Mouse (Mus musculus): ENCODE measurements around the gene Edar. TPM values are rescaled to one million over a fixed set of nuclear protein-coding genes. Genes with fewer than 3 reads are reported as not detected.

Gene Edar
- polyA plus RNA-seq, 1 experiment from 2014 or later = 0.22 TPM

DNA sequence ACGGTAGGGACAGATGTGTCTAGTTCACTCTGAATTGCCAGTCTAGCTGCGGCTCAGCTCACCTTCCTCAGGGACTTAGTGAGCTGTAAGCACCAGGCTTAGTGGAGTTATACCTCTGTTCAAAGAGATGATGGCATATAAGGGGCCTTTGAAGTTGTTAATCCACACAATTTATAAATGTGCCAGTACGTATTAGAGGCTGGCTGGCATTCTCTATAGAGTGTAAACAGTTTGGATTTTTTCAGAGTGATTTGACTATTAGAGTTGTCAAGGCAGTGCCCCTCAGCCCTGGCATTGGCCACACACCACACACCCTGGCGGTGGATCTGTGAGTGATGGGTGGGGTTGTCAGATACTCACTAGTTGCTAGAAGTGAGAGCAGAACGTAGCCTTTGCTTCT is 58.9 kb downstream of the Edar start:
- H3K4me2 ChIP-seq = no peak overlapping the region
- no peak overlapping the region for H3K27ac ChIP-seq
- H3K9me3 ChIP-seq (replicated peaks) = no peaks in the 10 kb centered on the region
- no peak for ATAC-seq (replicated peaks; ENCODE audit: low FRiP score)
- no peak overlapping the region for H3K9ac ChIP-seq
- H3K4me3 ChIP-seq (replicated peaks) = no peak overlapping the region
- H3K4me1 ChIP-seq = no peaks in the 10 kb centered on the region
- 85% methylated on average over 5 of the region's 5 CpGs for WGBS
- no peaks in the 10 kb centered on the region for H3K27me3 ChIP-seq
- H3K36me3 ChIP-seq = no peaks in the 10 kb centered on the region

DNA sequence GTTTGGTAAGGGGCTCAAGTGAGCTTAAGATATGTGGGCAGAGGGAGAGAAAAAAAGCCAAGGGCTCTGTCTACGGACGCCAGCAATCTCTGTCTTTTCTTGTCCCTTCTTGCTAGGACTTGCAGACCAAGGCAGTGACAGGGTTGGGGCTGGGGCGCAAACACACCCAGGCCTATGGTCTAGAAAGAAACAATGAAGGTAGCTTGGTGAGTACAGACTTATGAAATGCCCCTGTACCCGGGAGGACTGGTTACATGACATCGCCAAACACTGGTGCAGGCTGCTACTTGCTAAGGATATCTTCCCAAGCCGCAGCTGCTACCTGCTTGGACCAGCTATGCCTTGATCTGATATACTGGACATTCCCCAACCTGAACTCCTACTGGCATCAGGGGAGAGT is 60.9 kb downstream of the Edar start:
- ATAC-seq (replicated peaks; ENCODE audit: low FRiP score) = no peak
- no peak overlapping the region for H3K4me2 ChIP-seq
- no peak overlapping the region for H3K4me3 ChIP-seq (replicated peaks)
- H3K4me1 ChIP-seq = no peaks in the 10 kb centered on the region
- H3K27me3 ChIP-seq = no peaks in the 10 kb centered on the region
- H3K27ac ChIP-seq = no peak overlapping the region
- 90% methylated on average over 6 of the region's 6 CpGs for WGBS
- H3K36me3 ChIP-seq = no peaks in the 10 kb centered on the region
- no peak overlapping the region for H3K9ac ChIP-seq
- H3K9me3 ChIP-seq (replicated peaks) = no peaks in the 10 kb centered on the region

DNA sequence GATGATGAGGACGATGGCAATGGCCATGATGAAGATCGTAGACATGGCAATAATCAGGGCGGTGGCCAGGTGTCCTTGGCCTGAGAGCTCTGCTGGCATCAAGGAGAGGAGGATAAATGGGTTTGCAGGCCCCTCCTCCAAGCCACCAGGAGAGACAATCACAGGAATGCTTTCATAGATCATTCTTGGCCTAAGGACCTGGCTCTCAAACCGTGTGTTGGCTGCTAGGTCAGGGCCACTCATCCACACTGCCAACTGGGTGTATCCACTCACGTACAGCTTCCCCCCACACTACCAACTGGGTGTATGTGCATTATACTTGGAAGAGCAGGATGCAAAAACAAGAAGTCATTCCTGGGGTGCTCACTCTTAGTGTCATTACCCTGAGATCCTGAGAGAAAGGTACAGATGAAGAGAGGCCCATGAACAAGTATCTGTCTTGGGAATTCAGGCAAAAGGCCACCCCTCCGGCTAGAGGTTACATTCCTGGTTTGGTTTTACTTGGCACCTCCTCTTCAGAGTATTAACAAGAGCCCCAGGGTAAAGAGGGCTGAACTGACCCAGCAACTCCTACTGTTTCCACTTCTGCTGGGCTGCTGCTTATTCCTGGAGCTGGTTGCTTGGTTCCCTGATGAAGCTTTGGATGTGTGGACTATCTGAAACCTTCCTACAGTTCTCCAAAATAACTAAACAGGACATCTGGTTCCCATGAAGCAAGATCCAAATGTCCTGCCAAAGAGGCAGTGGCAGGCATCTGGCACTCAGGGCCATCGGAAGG is 64.8 kb downstream of the Edar start:
- Histone ChIP-seq H3K27me3 (no peaks in the 10 kb centered on the region), H3K4me3 (replicated peaks) (no peak overlapping the region), H3K9ac (no peak overlapping the region), H3K9me3 (replicated peaks) (no peaks in the 10 kb centered on the region), H3K4me1 (no peaks in the 10 kb centered on the region), H3K27ac (no peak overlapping the region), H3K36me3 (no peaks in the 10 kb centered on the region), H3K4me2 (no peak overlapping the region)
- ATAC-seq (replicated peaks; ENCODE audit: low FRiP score) = no peak
- WGBS = 79% methylated on average over 7 of the region's 7 CpGs

DNA sequence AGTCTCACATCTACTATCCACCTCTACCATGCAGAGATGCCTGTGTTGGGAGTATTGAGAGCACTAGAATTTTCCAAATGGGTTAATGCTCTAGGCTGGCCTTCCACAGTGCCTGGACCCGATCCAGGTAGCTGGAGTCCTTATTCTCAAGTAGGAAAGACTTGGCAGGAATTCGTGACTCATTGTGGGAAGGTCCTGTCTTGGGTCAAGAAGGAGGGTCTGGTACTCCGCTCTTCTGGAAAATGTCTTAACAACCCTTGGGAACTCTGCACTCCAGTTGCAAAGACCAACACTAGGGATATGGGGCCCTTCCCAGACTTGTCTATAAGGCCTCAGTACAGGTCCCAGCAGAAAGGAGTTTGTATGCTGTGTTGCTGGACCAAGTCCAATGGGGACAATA is 66.6 kb downstream of the Edar start:
- H3K27ac ChIP-seq = no peak overlapping the region
- no peaks in the 10 kb centered on the region for H3K27me3 ChIP-seq
- ATAC-seq (replicated peaks; ENCODE audit: low FRiP score) = no peak
- H3K4me2 ChIP-seq = no peak overlapping the region
- WGBS = 80% methylated on average over 3 of the region's 3 CpGs
- no peak overlapping the region for H3K9ac ChIP-seq
- no peaks in the 10 kb centered on the region for H3K9me3 ChIP-seq (replicated peaks)
- no peaks in the 10 kb centered on the region for H3K36me3 ChIP-seq
- no peak overlapping the region for H3K4me3 ChIP-seq (replicated peaks)
- H3K4me1 ChIP-seq = 0 out of 2 replicates have a peak, but pooled peaks cover 9% of the 10 kb centered on the region

DNA sequence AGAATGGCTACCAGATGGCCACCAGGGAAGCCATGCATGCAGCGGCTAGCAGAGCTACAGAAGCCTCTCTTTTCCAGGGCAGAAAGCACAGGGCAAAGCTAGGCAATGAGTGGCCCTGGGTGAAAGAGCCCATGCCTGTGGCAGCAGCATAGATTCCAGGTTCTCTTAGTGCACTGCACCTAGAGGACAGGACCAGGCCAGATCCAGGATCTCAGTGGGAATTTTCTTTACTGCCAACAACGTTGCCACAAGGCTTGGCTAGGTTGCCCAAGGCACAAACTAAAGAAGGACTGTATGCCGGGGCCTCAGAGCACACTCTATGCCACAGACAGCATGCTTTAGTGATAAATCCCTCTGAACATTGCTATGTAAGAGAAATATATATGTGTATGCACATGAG is 69.1 kb downstream of the Edar start:
- WGBS = 91% methylated on average over 3 of the region's 3 CpGs
- Histone ChIP-seq H3K9me3 (replicated peaks) (no peaks in the 10 kb centered on the region), H3K27me3 (no peaks in the 10 kb centered on the region), H3K9ac (no peak overlapping the region), H3K4me2 (no peak overlapping the region), H3K36me3 (no peaks in the 10 kb centered on the region), H3K4me3 (replicated peaks) (no peak overlapping the region), H3K4me1 (0 out of 2 replicates have a peak, but pooled peaks cover 13% of the 10 kb centered on the region), H3K27ac (no peak overlapping the region)
- no peak for ATAC-seq (replicated peaks; ENCODE audit: low FRiP score)

DNA sequence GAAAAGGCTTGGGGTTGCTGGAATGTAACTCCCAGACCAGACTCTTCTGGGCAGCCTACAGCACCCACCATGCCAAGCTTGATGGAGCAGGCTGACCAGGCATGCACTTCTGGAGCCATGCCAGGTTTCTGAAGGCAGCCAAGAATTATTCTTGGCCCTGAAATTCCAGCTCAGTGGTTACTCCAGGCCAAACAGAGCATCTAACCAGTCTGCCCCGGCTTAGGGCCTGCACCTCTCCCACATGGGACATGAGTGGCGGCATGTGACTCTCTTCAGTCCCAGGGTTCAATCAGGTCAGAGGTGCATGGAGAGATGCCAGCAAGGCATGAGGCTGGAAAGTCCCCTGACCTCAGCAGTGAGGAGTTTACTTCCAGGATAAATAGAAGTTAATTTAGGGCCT is 70.7 kb downstream of the Edar start:
- no peak overlapping the region for H3K4me3 ChIP-seq (replicated peaks)
- no peak overlapping the region for H3K4me2 ChIP-seq
- H3K9ac ChIP-seq = no peak overlapping the region
- H3K27ac ChIP-seq = peak overlapping the region; percentile 41
- WGBS = 21% methylated on average over 2 of the region's 2 CpGs
- H3K4me1 ChIP-seq = 0 out of 2 replicates have a peak, but pooled peaks cover 13% of the 10 kb centered on the region
- no peaks in the 10 kb centered on the region for H3K36me3 ChIP-seq
- H3K27me3 ChIP-seq = no peaks in the 10 kb centered on the region
- peak; percentile 87 for ATAC-seq (replicated peaks; ENCODE audit: low FRiP score)
- H3K9me3 ChIP-seq (replicated peaks) = no peaks in the 10 kb centered on the region

DNA sequence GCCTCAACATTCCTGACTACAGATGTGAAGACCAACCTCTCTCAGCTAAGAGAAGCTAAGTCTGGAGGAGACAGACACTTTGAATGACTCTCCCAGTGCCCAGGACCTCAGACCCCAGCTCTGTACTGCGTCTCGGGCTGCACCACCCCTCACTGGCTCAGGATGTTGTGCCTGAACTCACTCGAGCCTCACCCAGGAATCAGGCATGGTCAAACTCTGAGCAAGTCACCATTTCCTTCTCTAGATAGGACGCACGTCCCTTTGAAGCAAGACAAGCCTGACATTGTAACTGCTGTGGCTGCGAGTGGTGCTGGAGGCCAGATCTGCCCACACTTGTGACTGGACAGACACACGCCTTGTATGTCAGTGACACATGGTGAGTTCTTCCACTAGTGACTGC is 73.5 kb downstream of the Edar start:
- H3K27ac ChIP-seq = no peak overlapping the region
- WGBS = 57% methylated on average over 7 of the region's 7 CpGs

DNA sequence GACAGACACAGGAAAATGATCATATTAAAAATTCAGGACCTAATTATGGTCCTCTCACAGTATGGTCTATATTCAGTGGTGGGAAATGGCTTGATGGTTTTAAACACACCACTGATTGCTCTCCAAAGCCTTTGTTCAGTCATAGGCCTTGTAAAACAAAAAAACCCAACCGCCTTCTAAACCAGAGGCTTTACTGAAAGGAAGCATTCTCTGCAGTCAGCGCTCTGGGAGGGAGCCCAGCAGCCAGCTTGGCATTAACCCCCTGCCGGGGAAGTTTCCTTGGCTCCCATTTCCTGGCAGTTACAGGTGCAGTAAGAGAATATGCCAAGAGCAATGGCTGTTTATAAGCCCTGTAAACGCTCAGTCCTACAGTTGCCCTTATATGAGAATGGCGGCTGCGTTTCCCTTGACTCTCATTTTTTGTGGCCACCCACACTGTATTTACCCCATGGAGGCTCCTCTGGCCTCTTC is 74.0 kb downstream of the Edar start:
- no peak overlapping the region for H3K4me2 ChIP-seq
- WGBS = 33% methylated on average over 6 of the region's 6 CpGs
- H3K9ac ChIP-seq = no peak overlapping the region
- H3K27ac ChIP-seq = no peak overlapping the region
- 0 out of 2 replicates have a peak, but pooled peaks cover 13% of the 10 kb centered on the region for H3K4me1 ChIP-seq
- H3K4me3 ChIP-seq (replicated peaks) = no peak overlapping the region
- no peaks in the 10 kb centered on the region for H3K9me3 ChIP-seq (replicated peaks)
- no peak for ATAC-seq (replicated peaks; ENCODE audit: low FRiP score)
- H3K27me3 ChIP-seq = no peaks in the 10 kb centered on the region
- no peaks in the 10 kb centered on the region for H3K36me3 ChIP-seq

More for the DNA sequence above, 73.5 kb downstream of the Edar start:
- H3K9ac ChIP-seq = no peak overlapping the region
- 0 out of 2 replicates have a peak, but pooled peaks cover 13% of the 10 kb centered on the region for H3K4me1 ChIP-seq
- H3K4me3 ChIP-seq (replicated peaks) = no peak overlapping the region
- no peak overlapping the region for H3K4me2 ChIP-seq
- H3K9me3 ChIP-seq (replicated peaks) = no peaks in the 10 kb centered on the region
- ATAC-seq (replicated peaks; ENCODE audit: low FRiP score) = no peak
- H3K27me3 ChIP-seq = no peaks in the 10 kb centered on the region
- no peaks in the 10 kb centered on the region for H3K36me3 ChIP-seq

DNA sequence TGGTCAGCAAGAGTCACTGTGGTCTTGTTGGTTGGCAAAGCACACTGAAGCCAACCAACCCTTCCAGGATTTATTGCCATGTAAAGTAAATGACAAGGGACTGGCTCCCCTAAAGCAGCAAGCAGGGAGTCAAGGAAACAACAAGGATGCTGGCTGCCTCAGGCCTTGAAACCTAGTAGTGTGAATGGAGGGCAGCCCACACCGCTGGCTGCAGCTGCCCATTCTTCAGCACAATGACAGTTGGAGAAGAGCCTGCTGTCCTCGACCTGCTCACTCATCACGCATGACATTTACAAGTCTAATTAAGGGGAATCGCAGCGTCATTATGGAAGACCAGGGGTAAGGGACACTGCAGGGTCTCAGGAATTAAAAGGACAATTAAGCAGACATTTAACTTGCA is 74.5 kb downstream of the Edar start:
- H3K27ac ChIP-seq = no peak overlapping the region
- H3K9me3 ChIP-seq (replicated peaks) = no peaks in the 10 kb centered on the region
- no peak overlapping the region for H3K9ac ChIP-seq
- ATAC-seq (replicated peaks; ENCODE audit: low FRiP score) = no peak
- H3K4me3 ChIP-seq (replicated peaks) = no peak overlapping the region
- WGBS = 10% methylated on average over 5 of the region's 5 CpGs
- H3K4me1 ChIP-seq = 0 out of 2 replicates have a peak, but pooled peaks cover 13% of the 10 kb centered on the region
- no peaks in the 10 kb centered on the region for H3K27me3 ChIP-seq
- H3K36me3 ChIP-seq = no peaks in the 10 kb centered on the region
- H3K4me2 ChIP-seq = no peak overlapping the region

DNA sequence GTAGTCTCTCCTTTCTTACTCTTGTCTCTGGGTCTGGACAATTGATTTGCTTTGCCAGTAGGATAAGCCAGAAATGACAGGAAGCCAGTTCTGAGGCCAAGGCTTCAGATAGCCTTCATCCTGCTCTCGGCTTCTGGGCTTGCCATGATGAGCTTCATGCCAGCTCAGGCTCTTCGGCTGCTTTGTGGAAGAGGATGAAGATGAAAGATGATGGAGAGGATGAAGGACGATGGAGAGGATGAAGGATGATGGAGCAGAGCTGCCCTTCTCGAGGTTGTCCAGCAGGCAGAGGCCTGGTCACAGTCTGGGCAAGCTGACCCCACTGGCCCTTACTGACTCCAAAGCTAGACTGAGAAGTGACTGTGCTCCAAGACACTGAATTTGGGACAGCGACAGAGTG is 75.3 kb downstream of the Edar start:
- no peak overlapping the region for H3K9ac ChIP-seq
- 85% methylated on average over 5 of the region's 5 CpGs for WGBS
- no peak for ATAC-seq (replicated peaks; ENCODE audit: low FRiP score)
- 0 out of 2 replicates have a peak, but pooled peaks cover 9% of the 10 kb centered on the region for H3K4me1 ChIP-seq
- H3K27me3 ChIP-seq = no peaks in the 10 kb centered on the region
- no peak overlapping the region for H3K4me2 ChIP-seq
- no peaks in the 10 kb centered on the region for H3K36me3 ChIP-seq
- H3K27ac ChIP-seq = no peak overlapping the region
- no peak overlapping the region for H3K4me3 ChIP-seq (replicated peaks)
- H3K9me3 ChIP-seq (replicated peaks) = no peaks in the 10 kb centered on the region

DNA sequence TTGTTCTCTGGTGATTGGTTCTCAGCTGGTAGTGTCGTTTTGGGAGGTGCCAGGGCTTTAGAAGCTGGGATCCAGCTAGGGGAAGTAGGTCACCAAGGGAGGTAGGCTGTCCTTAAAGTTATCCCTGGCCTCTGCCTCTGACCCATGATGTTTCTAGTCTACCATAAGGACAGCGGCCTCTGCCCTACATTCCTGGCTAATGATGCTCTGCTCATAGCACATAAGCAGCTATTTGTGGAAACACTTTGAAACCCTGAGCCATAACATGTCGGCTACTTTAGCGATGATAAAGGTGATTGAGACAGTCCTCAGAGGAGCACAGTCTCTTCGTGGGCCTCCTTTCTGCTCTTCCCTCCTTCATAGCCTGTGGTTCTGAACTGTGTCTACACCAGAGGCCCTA is 79.6 kb downstream of the Edar start:
- Histone ChIP-seq H3K9ac (no peak overlapping the region), H3K27ac (no peak overlapping the region), H3K36me3 (no peaks in the 10 kb centered on the region), H3K4me1 (no peaks in the 10 kb centered on the region), H3K9me3 (replicated peaks) (no peaks in the 10 kb centered on the region), H3K4me3 (replicated peaks) (no peak overlapping the region), H3K27me3 (no peaks in the 10 kb centered on the region), H3K4me2 (no peak overlapping the region)
- WGBS = 63% methylated on average over 5 of the region's 5 CpGs
- ATAC-seq (replicated peaks; ENCODE audit: low FRiP score) = no peak

DNA sequence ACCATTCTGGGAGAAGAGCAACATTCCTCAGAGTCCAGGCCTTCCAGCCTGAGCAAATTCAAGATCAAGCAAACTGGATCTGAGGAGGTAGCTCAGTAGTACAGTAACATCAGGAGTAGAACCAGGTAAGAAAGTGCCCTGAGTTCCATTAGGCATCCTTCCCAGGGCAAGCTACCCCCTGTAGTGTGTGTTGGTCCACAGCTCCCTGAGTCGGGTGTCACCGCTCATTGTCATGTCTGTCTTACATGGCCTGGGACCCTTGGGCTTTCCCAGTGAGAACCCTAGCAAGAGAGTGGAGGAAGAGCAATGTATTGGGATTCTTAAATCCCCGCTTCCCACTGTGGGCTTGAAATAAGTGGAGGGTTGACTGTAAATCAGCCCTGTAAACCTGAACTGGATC is 80.3 kb downstream of the Edar start:
- no peak for ATAC-seq (replicated peaks; ENCODE audit: low FRiP score)
- no peak overlapping the region for H3K4me2 ChIP-seq
- 87% methylated on average over 3 of the region's 3 CpGs for WGBS

DNA sequence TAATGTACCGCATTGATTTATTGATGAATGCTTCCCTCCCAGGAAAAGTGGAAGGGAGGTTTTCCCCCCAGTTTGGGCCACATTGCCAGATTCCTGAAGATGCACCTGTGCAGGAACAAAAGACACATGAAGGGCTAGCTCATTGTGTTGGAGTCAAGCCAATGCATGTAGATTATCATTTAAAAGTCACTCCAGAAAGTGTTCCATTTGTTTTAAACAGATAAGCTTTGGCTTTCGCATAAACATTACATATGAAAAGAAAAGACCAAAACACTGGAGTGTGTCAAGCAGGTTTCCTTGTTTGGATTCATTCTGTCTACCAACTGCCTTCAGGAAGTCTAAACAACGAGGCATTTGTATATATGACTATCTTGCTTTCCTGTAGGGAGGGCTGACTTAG is 81.0 kb downstream of the Edar start:
- no peak overlapping the region for H3K9ac ChIP-seq
- no peak overlapping the region for H3K27ac ChIP-seq
- H3K4me3 ChIP-seq (replicated peaks) = no peak overlapping the region
- no peaks in the 10 kb centered on the region for H3K9me3 ChIP-seq (replicated peaks)
- no peaks in the 10 kb centered on the region for H3K4me1 ChIP-seq
- H3K4me2 ChIP-seq = no peak overlapping the region
- no peaks in the 10 kb centered on the region for H3K36me3 ChIP-seq
- 71% methylated on average over 3 of the region's 3 CpGs for WGBS
- no peaks in the 10 kb centered on the region for H3K27me3 ChIP-seq
- no peak for ATAC-seq (replicated peaks; ENCODE audit: low FRiP score)

More for the DNA sequence above, 80.3 kb downstream of the Edar start:
- Histone ChIP-seq H3K4me1 (no peaks in the 10 kb centered on the region), H3K9ac (no peak overlapping the region), H3K27ac (no peak overlapping the region), H3K27me3 (no peaks in the 10 kb centered on the region), H3K9me3 (replicated peaks) (no peaks in the 10 kb centered on the region), H3K4me3 (replicated peaks) (no peak overlapping the region), H3K36me3 (no peaks in the 10 kb centered on the region)

Measured in kidney, embryonic 15.5 days (tissue).